Mouse (Mus musculus): ENCODE measurements around the gene Mark1. TPM values are rescaled to one million over a fixed set of nuclear protein-coding genes. Genes with fewer than 3 reads are reported as not detected.

The Mark1 gene
- polyA plus RNA-seq, 2 experiments, result 3.6 to 16.8 TPM

DNA sequence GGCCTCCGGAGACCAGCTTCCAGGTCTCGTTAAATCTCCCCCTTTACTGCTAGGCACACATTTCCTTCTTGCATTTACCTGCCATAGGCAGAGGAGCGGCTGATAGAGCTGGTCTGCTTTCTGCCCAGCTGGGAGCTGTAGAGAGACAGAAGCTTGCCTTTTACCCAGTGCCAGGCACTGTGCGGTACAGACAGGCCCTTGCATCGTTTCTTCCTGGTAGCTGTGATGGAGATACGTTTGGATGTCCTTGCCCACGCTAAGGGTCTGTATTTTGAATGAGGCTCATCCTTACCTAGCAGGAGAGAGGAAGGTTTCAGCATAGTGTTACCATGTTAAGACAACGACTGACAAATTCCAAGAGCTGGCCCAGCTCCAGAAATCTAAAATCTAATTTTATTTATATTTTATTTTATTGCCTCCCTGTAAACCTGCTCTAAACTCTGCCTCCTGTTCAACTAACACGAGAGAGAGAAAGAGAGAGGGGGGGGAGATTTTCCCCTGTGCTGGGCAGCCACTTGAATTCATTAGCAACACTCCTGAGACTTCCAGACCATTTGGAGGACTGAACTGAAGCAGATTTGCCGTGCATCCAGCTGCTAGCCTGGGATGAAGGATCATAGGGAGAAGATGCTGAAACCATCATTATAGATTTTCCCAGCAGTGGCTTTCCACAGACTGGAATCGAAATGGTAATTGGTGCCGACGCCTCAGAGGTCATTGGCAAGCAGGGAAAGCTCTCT lies 21.2 kb upstream of the Mark1 start:
- DNase-seq (ENCODE audit: low spot score) (no peak), ATAC-seq (ENCODE audit: low FRiP score, low read depth) (no peak)
- Histone ChIP-seq H3K4me3 (replicated peaks; ENCODE audit: low read length) (no peak overlapping the region), H3K27ac (replicated peaks; ENCODE audit: low read depth, low read length) (no peak overlapping the region), H3K27me3 (ENCODE audit: control insufficient read depth, insufficient read depth, low read length) (no peaks in the 10 kb centered on the region), H3K9ac (ENCODE audit: low read depth, low read length, severe bottlenecking) (no peak overlapping the region), H3K9me3 (ENCODE audit: control insufficient read depth, low read length) (no peaks in the 10 kb centered on the region), H3K36me3 (ENCODE audit: control insufficient read depth, insufficient read depth, low read length) (no peaks in the 10 kb centered on the region), H3K4me2 (replicated peaks; ENCODE audit: low read depth, low read length, severe bottlenecking) (no peak overlapping the region), H3K4me1 (ENCODE audit: control insufficient read depth, insufficient read depth, low read length) (no peaks in the 10 kb centered on the region)
- no peak for TF ChIP-seq POLR2A (IDR thresholded peaks at IDR 0.05; ENCODE audit: borderline replicate concordance, extremely low read depth, insufficient read depth, insufficient read length)
- WGBS, result 52% methylated on average over 13 of the region's 13 CpGs

DNA sequence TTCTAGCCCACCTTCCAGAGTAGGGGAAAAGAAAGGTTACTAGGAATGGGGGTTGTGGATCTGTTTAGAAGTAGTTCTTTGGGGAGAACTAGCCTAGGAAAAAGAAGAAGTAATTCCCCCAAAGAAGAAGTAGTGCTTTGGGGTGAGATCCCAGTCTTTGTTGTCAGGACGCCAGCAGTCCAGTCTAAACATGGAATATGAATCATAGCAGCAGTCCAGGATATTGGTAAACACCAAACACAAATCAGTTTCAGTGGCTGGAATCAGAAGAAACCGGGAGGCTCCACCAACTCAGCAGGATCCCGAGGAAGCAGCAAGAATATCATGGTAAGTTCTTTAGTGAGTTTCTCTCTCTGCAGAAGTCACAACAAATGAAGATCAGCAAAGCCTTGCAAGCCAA lies 13.2 kb upstream of the Mark1 start:
- TF ChIP-seq POLR2A (IDR thresholded peaks at IDR 0.05; ENCODE audit: borderline replicate concordance, extremely low read depth, insufficient read depth, insufficient read length), result no peak
- ATAC-seq (ENCODE audit: low FRiP score, low read depth), result no peak
- DNase-seq (ENCODE audit: low spot score), result no peak

DNA sequence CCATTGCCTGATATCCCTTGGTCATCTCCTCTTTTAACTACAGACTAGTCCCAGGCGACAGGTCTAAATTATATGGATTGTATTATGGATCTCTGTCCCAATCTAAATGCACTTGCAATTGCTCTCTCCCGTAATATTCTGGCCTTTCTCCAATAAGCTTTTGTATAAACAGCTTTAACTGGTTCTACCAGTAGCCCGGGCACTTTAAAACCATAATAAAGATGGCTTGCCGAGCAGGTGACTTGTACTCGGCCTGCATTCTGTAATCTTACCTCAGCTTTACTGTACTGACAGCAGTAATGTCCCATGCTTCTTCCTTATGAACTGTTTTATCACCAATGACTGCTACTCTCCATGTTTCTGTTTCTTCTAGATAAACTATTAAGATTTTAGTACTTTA lies 7.7 kb upstream of the Mark1 start:
- H3K27me3 ChIP-seq (ENCODE audit: control insufficient read depth, insufficient read depth, low read length), result no peaks in the 10 kb centered on the region
- H3K4me2 ChIP-seq (replicated peaks; ENCODE audit: low read depth, low read length, severe bottlenecking), result no peak overlapping the region
- ATAC-seq (ENCODE audit: low FRiP score, low read depth) (no peak), DNase-seq (ENCODE audit: low spot score) (no peak)
- no peaks in the 10 kb centered on the region for H3K9me3 ChIP-seq (ENCODE audit: control insufficient read depth, low read length)
- WGBS, result 54% methylated on average over 5 of the region's 5 CpGs
- H3K4me3 ChIP-seq (replicated peaks; ENCODE audit: low read length), result no peak overlapping the region
- no peak overlapping the region for H3K9ac ChIP-seq (ENCODE audit: low read depth, low read length, severe bottlenecking)
- no peaks in the 10 kb centered on the region for H3K4me1 ChIP-seq (ENCODE audit: control insufficient read depth, insufficient read depth, low read length)
- no peak overlapping the region for H3K27ac ChIP-seq (replicated peaks; ENCODE audit: low read depth, low read length)
- no peaks in the 10 kb centered on the region for H3K36me3 ChIP-seq (ENCODE audit: control insufficient read depth, insufficient read depth, low read length)
- TF ChIP-seq POLR2A (IDR thresholded peaks at IDR 0.05; ENCODE audit: borderline replicate concordance, extremely low read depth, insufficient read depth, insufficient read length), result no peak

More for the DNA sequence above, 13.2 kb upstream of the Mark1 start:
- Histone ChIP-seq H3K36me3 (ENCODE audit: control insufficient read depth, insufficient read depth, low read length) (no peaks in the 10 kb centered on the region), H3K4me3 (replicated peaks; ENCODE audit: low read length) (no peak overlapping the region), H3K27ac (replicated peaks; ENCODE audit: low read depth, low read length) (no peak overlapping the region), H3K4me2 (replicated peaks; ENCODE audit: low read depth, low read length, severe bottlenecking) (no peak overlapping the region), H3K9ac (ENCODE audit: low read depth, low read length, severe bottlenecking) (no peak overlapping the region), H3K9me3 (ENCODE audit: control insufficient read depth, low read length) (no peaks in the 10 kb centered on the region), H3K4me1 (ENCODE audit: control insufficient read depth, insufficient read depth, low read length) (no peaks in the 10 kb centered on the region), H3K27me3 (ENCODE audit: control insufficient read depth, insufficient read depth, low read length) (no peaks in the 10 kb centered on the region)
- 79% methylated on average over 3 of the region's 3 CpGs for WGBS

DNA sequence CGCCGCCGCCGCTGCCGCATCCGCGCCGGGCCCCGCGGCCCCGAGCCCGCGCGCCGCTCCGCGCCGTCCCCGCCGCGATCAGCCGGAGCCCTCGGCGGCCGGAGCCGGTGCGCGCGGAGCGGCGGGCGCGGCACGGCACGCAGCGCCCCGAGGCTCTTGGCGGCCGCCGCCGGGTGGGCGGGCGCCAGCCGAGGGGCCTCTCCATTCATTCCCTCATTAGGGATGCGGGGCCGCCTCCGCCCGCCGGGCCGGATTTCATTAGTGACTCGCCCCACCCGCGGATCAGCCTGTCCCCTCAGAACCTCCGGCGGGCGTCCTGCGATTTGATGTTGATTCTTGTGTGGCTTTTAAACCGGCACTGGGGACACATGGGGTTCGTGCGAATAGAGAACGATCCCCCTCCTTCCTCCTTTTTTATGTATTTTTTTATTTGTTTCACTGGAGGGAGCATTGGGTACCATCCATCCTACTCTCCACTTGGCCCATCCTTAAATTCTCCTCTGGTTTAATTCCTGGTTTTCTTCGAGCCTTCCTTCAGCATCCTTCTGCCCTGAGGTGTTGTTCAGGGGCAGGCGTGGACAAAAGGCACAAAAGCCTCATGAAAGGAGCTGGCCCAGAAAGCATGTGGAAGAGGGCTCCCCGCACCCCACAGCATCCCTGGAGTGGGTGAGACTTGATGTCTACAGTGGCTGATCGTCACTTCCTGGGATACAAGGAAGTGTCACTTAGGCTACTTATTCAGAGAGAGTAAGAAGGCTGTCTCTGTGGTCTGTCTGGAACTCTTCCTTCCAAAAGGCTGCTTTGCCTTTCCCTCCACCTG lies 620 bp upstream of the Mark1 start:
- WGBS, result 3% methylated on average over 26 of the region's 65 CpGs
- H3K27ac ChIP-seq (replicated peaks; ENCODE audit: low read depth, low read length), result peak overlapping the region; percentile 58; the same call in 1 of the 2 replicates
- peak; percentile 56 for DNase-seq (ENCODE audit: low spot score)

DNA sequence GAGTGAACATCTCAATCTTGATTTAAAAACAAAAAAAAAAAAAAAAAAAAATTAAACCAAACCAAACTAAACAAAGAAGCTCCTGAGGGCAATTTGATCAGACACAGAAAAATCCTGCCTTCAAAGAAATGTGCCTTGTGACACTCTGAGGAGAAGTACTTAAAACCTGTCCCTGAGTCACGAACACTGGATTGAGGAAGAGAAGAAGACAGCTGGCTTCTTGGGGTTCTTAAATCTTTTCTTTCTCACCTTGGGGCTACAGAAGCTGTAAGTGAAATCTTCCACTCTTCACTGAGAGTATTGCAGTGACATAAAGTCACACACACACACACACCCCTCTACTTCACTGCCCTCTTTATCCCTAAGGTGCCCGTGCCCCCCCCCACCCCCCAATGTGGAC lies 739 bp downstream of the Mark1 start:
- Histone ChIP-seq H3K36me3 (ENCODE audit: control insufficient read depth, insufficient read depth, low read length) (no peaks in the 10 kb centered on the region), H3K27me3 (ENCODE audit: control insufficient read depth, insufficient read depth, low read length) (no peaks in the 10 kb centered on the region), H3K27ac (replicated peaks; ENCODE audit: low read depth, low read length) (no peak overlapping the region), H3K9ac (ENCODE audit: low read depth, low read length, severe bottlenecking) (peak overlapping the region; percentile 93), H3K9me3 (ENCODE audit: control insufficient read depth, low read length) (no peaks in the 10 kb centered on the region), H3K4me3 (replicated peaks; ENCODE audit: low read length) (peak overlapping the region; percentile 84), H3K4me1 (ENCODE audit: control insufficient read depth, insufficient read depth, low read length) (peaks cover 6% of the 10 kb centered on the region), H3K4me2 (replicated peaks; ENCODE audit: low read depth, low read length, severe bottlenecking) (peak overlapping the region; percentile 61)
- peak; percentile 14; the same call in 1 of the 2 replicates for ATAC-seq (ENCODE audit: low FRiP score, low read depth)
- DNase-seq (ENCODE audit: low spot score), result no peak
- WGBS, result 11% methylated on average over 2 of the region's 2 CpGs
- TF ChIP-seq POLR2A (IDR thresholded peaks at IDR 0.05; ENCODE audit: borderline replicate concordance, extremely low read depth, insufficient read depth, insufficient read length), result no peak

More for the DNA sequence above, 620 bp upstream of the Mark1 start:
- no peak for TF ChIP-seq POLR2A (IDR thresholded peaks at IDR 0.05; ENCODE audit: borderline replicate concordance, extremely low read depth, insufficient read depth, insufficient read length)
- peak overlapping the region; percentile 84 for H3K4me3 ChIP-seq (replicated peaks; ENCODE audit: low read length)
- no peaks in the 10 kb centered on the region for H3K36me3 ChIP-seq (ENCODE audit: control insufficient read depth, insufficient read depth, low read length)
- H3K27me3 ChIP-seq (ENCODE audit: control insufficient read depth, insufficient read depth, low read length), result no peaks in the 10 kb centered on the region
- peak overlapping the region; percentile 93 for H3K9ac ChIP-seq (ENCODE audit: low read depth, low read length, severe bottlenecking)
- peaks cover 6% of the 10 kb centered on the region for H3K4me1 ChIP-seq (ENCODE audit: control insufficient read depth, insufficient read depth, low read length)
- H3K9me3 ChIP-seq (ENCODE audit: control insufficient read depth, low read length), result no peaks in the 10 kb centered on the region
- peak overlapping the region; percentile 61 for H3K4me2 ChIP-seq (replicated peaks; ENCODE audit: low read depth, low read length, severe bottlenecking)
- ATAC-seq (ENCODE audit: low FRiP score, low read depth), result peak; percentile 57
